Mouse (Mus musculus): ENCODE measurements around the gene Sgf29. TPM values are rescaled to one million over a fixed set of nuclear protein-coding genes. Genes with fewer than 3 reads are reported as not detected.

Gene Sgf29
- polyA plus RNA-seq, 1 experiment from 2014 or later: 39.4 TPM

Other genes with a start within 250 kb of the Sgf29 start
- gene Cd19, start 234.4 kb upstream of the Sgf29 start, polyA plus RNA-seq (2016; fragmentation: Nextera tagmentation; extraction: Ambion mirVana): 0.40 TPM in 1 of 2 replicates, not detected in the other
- 20.2 and 20.6 TPM in 2 replicates for gene Rabep2, start 220.6 kb upstream of the Sgf29 start, polyA plus RNA-seq (2016; fragmentation: Nextera tagmentation; extraction: Ambion mirVana)
- 0.23 and 0.43 TPM in 2 replicates for gene Atp2a1, start 186.2 kb upstream of the Sgf29 start, polyA plus RNA-seq (2016; fragmentation: Nextera tagmentation; extraction: Ambion mirVana)
- gene Sh2b1, start 173.9 kb upstream of the Sgf29 start, polyA plus RNA-seq (2016; fragmentation: Nextera tagmentation; extraction: Ambion mirVana): 57.7 and 60.2 TPM in 2 replicates
- gene Tufm, start 161.9 kb upstream of the Sgf29 start, polyA plus RNA-seq (2016; fragmentation: Nextera tagmentation; extraction: Ambion mirVana): 113 and 119 TPM in 2 replicates
- 76.6 and 92.6 TPM in 2 replicates for gene Atxn2l, start 145.9 kb upstream of the Sgf29 start, polyA plus RNA-seq (2016; fragmentation: Nextera tagmentation; extraction: Ambion mirVana)
- 213 and 225 TPM in 2 replicates for gene Eif3c, start 82.9 kb upstream of the Sgf29 start, polyA plus RNA-seq (2016; fragmentation: Nextera tagmentation; extraction: Ambion mirVana)
- gene Apobr, start 64.4 kb upstream of the Sgf29 start, polyA plus RNA-seq (2016; fragmentation: Nextera tagmentation; extraction: Ambion mirVana): 0.31 and 0.52 TPM in 2 replicates
- gene Cln3, start 63.5 kb upstream of the Sgf29 start, polyA plus RNA-seq (2016; fragmentation: Nextera tagmentation; extraction: Ambion mirVana): 27.5 and 32.7 TPM in 2 replicates
- gene Il27, start 54.4 kb upstream of the Sgf29 start, polyA plus RNA-seq (2016; fragmentation: Nextera tagmentation; extraction: Ambion mirVana): not detected in 2 replicates
- 3.1 and 3.8 TPM in 2 replicates for gene Nupr1, start 18.4 kb upstream of the Sgf29 start, polyA plus RNA-seq (2016; fragmentation: Nextera tagmentation; extraction: Ambion mirVana)
- gene Sult1a1, start 27.1 kb downstream of the Sgf29 start, polyA plus RNA-seq (2016; fragmentation: Nextera tagmentation; extraction: Ambion mirVana): 0.42 and 0.54 TPM in 2 replicates
- gene Bola2, start 46.1 kb downstream of the Sgf29 start, polyA plus RNA-seq (2016; fragmentation: Nextera tagmentation; extraction: Ambion mirVana): 146 and 157 TPM in 2 replicates
- 14.7 and 14.9 TPM in 2 replicates for gene Slx1b, start 46.5 kb downstream of the Sgf29 start, polyA plus RNA-seq (2016; fragmentation: Nextera tagmentation; extraction: Ambion mirVana)
- gene Coro1a, start 58.5 kb downstream of the Sgf29 start, polyA plus RNA-seq (2016; fragmentation: Nextera tagmentation; extraction: Ambion mirVana): 49.1 and 51.0 TPM in 2 replicates
- gene Mapk3, start 110.3 kb downstream of the Sgf29 start, polyA plus RNA-seq (2016; fragmentation: Nextera tagmentation; extraction: Ambion mirVana): 51.5 and 56.8 TPM in 2 replicates
- gene Gdpd3, start 117.0 kb downstream of the Sgf29 start, polyA plus RNA-seq (2016; fragmentation: Nextera tagmentation; extraction: Ambion mirVana): 1.4 and 1.5 TPM in 2 replicates
- 91.8 and 92.7 TPM in 2 replicates for gene Ypel3, start 127.6 kb downstream of the Sgf29 start, polyA plus RNA-seq (2016; fragmentation: Nextera tagmentation; extraction: Ambion mirVana)
- 0.33 and 0.56 TPM in 2 replicates for gene Tbx6, start 132.2 kb downstream of the Sgf29 start, polyA plus RNA-seq (2016; fragmentation: Nextera tagmentation; extraction: Ambion mirVana)
- 310 and 320 TPM in 2 replicates for gene Ppp4c, start 143.2 kb downstream of the Sgf29 start, polyA plus RNA-seq (2016; fragmentation: Nextera tagmentation; extraction: Ambion mirVana)
- gene Fam57b, start 148.4 kb downstream of the Sgf29 start, polyA plus RNA-seq (2016; fragmentation: Nextera tagmentation; extraction: Ambion mirVana): 16.2 and 17.6 TPM in 2 replicates
- not detected in 2 replicates for gene 4930451I11Rik, start 182.3 kb downstream of the Sgf29 start, polyA plus RNA-seq (2016; fragmentation: Nextera tagmentation; extraction: Ambion mirVana)
- gene Doc2a, start 198.1 kb downstream of the Sgf29 start, polyA plus RNA-seq (2016; fragmentation: Nextera tagmentation; extraction: Ambion mirVana): 5.5 and 6.6 TPM in 2 replicates
- 53.3 TPM in 2 replicates for gene Hirip3, start 212.7 kb downstream of the Sgf29 start, polyA plus RNA-seq (2016; fragmentation: Nextera tagmentation; extraction: Ambion mirVana)
- 96.5 and 108 TPM in 2 replicates for gene Ino80e, start 213.1 kb downstream of the Sgf29 start, polyA plus RNA-seq (2016; fragmentation: Nextera tagmentation; extraction: Ambion mirVana)
- 60.9 and 65.4 TPM in 2 replicates for gene Taok2, start 235.4 kb downstream of the Sgf29 start, polyA plus RNA-seq (2016; fragmentation: Nextera tagmentation; extraction: Ambion mirVana)

All from forebrain, embryonic 12.5 days (tissue).